Mouse (Mus musculus) effector memory CD4-positive, alpha-beta T cell, adult 7 months (primary cell): ENCODE data around the gene Cntnap5a. TPM values are rescaled to one million over a fixed set of nuclear protein-coding genes. Genes with fewer than 3 reads are reported as not detected.

ENCODE experiments used
- polyA plus RNA-seq: library from polyadenylated mRNA; unstranded; fragments of 100-300 nt; shearing (Covaris generic); gene quantifications from one replicate; pipeline ENCODE4 v1.2.1, GENCODE M21; 2017

The Cntnap5a gene
- 0.06 TPM for polyA plus RNA-seq

DNA sequence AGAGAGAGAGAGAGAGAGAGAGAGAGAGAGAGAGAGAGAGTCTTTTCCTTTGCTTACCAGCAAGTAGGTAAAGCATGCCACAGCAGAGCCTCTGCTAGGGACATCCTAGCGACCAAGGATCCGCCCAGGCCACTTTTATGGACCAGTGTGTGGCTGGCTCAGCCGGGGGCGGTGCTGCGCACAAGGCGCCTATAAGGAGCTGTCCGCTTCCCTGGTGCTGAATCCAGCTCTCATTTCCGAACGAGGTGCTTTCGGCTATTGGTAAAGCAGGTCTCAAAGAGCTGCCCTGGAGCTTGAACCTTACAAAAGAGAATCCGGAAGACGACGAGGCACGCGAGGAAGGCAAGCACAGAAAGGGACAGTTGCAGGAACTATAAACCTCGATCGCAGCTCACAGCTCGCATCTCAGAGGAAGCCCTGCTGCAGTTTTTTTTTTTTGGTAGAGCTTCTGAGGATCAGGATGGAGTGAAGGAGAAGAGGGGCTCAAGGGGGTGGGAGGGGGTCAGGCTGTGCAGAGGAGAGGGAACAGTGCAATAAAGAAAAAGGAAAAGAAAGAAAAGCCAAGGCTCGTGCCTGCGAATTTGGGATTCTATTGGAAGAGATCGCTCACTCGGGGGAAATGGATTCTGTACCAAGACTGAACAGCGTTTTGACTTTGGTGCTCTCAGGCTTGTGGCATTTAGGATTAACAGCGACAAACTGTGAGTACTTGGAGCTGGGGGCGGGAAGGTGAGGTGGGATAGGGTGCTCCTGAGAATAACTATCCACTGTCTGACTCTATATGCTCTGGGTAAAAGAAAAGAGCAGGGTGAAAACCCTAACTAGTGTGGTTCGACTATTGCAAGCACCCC, at the start of gene Cntnap5a:
Gene Cntnap5a, plus strand, starts transcription at position 239 of the 851 bp plus-strand sequence.

